Mouse (Mus musculus): Measurements from ENCODE around the gene Tnfrsf19. TPM values are rescaled to one million over a fixed set of nuclear protein-coding genes. Genes with fewer than 3 reads are reported as not detected.

The Tnfrsf19 gene
- polyA plus RNA-seq, 1 experiment from 2014 or later = 15.5 TPM

DNA sequence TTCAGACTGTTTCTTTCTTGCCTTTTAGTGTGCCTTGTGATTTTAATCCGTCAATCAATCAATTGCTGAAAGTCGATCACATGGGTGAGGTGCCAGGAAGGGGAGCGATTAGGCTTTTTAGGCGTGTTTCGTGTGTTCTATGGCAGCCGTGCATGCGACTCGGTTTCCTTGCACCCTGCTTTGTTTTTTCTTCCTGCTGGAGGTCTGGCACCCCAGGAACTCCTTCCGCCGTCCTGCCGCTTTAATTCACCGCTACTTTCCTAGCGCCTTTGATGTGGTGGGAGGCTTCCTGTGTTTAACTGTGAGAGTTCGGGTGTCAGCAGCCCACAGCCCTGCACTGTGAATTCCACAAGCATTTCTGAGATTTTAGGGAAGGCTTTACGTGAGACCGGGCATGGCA is 10.2 kb upstream of the Tnfrsf19 start:
- H3K4me3 ChIP-seq (ENCODE audit: low read depth, low read length) = peak overlapping the region; percentile 26; the same call in 1 of the 2 replicates
- H3K9me3 ChIP-seq (ENCODE audit: control insufficient read depth, low read length) = no peaks in the 10 kb centered on the region
- ATAC-seq (replicated peaks; ENCODE audit: low FRiP score) (no peak), DNase-seq (ENCODE audit: low spot score) (no peak)
- under 1% methylated on average over 16 of the region's 16 CpGs for WGBS
- no peak overlapping the region for H3K27ac ChIP-seq (ENCODE audit: low read depth, low read length)
- no peak overlapping the region for H3K9ac ChIP-seq (ENCODE audit: low read depth, low read length)
- H3K36me3 ChIP-seq (ENCODE audit: control insufficient read depth, insufficient read depth, low read length) = no peaks in the 10 kb centered on the region
- H3K4me2 ChIP-seq = peak overlapping the region; percentile 60
- H3K4me1 ChIP-seq (replicated peaks; ENCODE audit: control insufficient read depth, insufficient read depth, low read length) = peaks cover 6% of the 10 kb centered on the region; the same call in 1 of the 2 replicates
- H3K27me3 ChIP-seq (replicated peaks; ENCODE audit: control insufficient read depth, insufficient read depth, low read length) = peaks cover 30% of the 10 kb centered on the region

DNA sequence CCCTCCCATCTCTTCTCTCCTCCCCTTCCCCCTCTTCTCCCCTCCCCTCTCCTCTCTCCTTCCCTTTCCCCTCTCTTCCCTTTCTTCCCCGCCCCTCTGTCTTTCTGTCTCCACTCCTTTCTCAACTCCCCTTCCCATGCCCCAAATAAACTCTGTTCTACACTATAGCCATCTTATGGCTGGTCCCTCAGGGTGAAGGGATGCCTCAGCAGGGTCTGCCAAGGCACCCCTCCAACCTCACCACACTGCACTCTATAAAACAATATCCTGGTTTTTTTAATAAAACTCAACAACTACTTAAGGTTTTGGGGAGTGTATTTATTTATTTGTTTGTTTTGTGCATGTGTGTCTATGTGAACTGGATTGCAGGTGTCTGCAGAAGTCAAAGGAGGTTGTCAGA is 9.6 kb upstream of the Tnfrsf19 start:
- H3K4me3 ChIP-seq (ENCODE audit: low read depth, low read length) = no peak overlapping the region
- peak overlapping the region; percentile 60 for H3K4me2 ChIP-seq
- ATAC-seq (replicated peaks; ENCODE audit: low FRiP score) = no peak
- H3K9me3 ChIP-seq (ENCODE audit: control insufficient read depth, low read length) = no peaks in the 10 kb centered on the region
- no peaks in the 10 kb centered on the region for H3K36me3 ChIP-seq (ENCODE audit: control insufficient read depth, insufficient read depth, low read length)
- WGBS = no CpG with 5 or more reads among the region's 1 CpGs
- DNase-seq (ENCODE audit: low spot score) = no peak
- no peak overlapping the region for H3K27ac ChIP-seq (ENCODE audit: low read depth, low read length)
- H3K9ac ChIP-seq (ENCODE audit: low read depth, low read length) = no peak overlapping the region
- H3K27me3 ChIP-seq (replicated peaks; ENCODE audit: control insufficient read depth, insufficient read depth, low read length) = peaks cover 30% of the 10 kb centered on the region
- peaks cover 6% of the 10 kb centered on the region; the same call in 1 of the 2 replicates for H3K4me1 ChIP-seq (replicated peaks; ENCODE audit: control insufficient read depth, insufficient read depth, low read length)

DNA sequence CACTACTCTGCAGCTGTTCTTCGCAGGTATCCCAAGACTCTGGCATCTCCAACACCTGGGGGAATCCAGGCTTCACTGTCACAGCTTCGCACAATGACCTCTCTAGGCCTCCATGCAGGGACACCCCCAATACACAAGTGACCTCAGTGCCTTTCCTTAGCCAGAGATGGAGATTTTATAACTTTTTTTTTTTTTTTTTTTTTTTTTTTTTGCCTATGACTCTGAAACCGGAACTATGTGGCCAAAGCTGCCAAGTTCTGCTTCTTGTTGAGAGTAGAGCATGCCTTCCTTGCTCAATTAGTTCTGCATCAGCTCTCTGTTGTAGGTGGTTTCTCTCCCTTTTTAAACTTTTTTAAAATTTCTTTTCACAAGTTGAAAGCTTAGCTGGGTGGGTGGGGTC is 5.9 kb upstream of the Tnfrsf19 start:
- H3K4me2 ChIP-seq = no peak overlapping the region
- no peaks in the 10 kb centered on the region for H3K36me3 ChIP-seq (ENCODE audit: control insufficient read depth, insufficient read depth, low read length)

DNA sequence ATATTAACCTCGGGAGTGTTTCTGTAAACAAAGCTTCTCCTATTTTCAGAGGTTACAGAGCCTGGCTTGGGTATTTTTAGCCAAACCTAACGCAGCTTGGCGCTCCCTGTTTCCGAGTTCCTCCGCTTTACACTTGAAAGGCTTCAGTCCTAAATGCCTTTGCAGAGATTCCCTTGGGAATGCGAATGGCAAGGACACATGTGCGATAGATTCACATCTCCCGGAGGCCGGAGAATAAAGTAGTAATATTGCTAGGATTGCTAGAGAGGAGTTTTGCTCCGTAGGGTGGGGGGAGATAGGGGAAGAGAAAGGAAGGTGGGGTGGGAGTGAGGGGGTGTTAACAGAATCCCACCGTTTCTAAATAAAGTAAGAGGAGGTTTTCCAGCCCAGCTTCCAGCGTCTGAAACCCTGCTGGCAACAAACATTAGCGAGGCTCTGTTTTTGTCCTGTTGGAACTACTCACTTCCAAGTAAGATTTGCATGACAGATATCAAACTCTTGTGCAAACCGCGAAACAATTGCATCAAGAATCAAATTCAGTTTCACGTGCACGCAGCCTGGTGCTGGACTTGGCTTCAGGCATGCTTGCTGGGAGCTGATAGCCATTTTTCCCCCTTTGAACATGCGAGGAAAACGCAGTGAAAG is 722 bp downstream of the Tnfrsf19 start:
- 4% methylated on average over 19 of the region's 19 CpGs for WGBS
- Histone ChIP-seq H3K9ac (ENCODE audit: low read depth, low read length) (peak overlapping the region; percentile 56), H3K36me3 (ENCODE audit: control insufficient read depth, insufficient read depth, low read length) (no peaks in the 10 kb centered on the region), H3K9me3 (ENCODE audit: control insufficient read depth, low read length) (no peaks in the 10 kb centered on the region), H3K27me3 (replicated peaks; ENCODE audit: control insufficient read depth, insufficient read depth, low read length) (peaks cover 23% of the 10 kb centered on the region), H3K4me2 (peak overlapping the region; percentile 72), H3K4me3 (ENCODE audit: low read depth, low read length) (peak overlapping the region; percentile 47), H3K27ac (ENCODE audit: low read depth, low read length) (peak overlapping the region; percentile 59), H3K4me1 (replicated peaks; ENCODE audit: control insufficient read depth, insufficient read depth, low read length) (no peaks in the 10 kb centered on the region)
- no peak for ATAC-seq (replicated peaks; ENCODE audit: low FRiP score)
- no peak for DNase-seq (ENCODE audit: low spot score)

More for the DNA sequence above, 5.9 kb upstream of the Tnfrsf19 start:
- no peak for DNase-seq (ENCODE audit: low spot score)
- WGBS = 90% methylated on average over 3 of the region's 3 CpGs
- Histone ChIP-seq H3K9ac (ENCODE audit: low read depth, low read length) (no peak overlapping the region), H3K9me3 (ENCODE audit: control insufficient read depth, low read length) (no peaks in the 10 kb centered on the region), H3K4me3 (ENCODE audit: low read depth, low read length) (no peak overlapping the region), H3K4me1 (replicated peaks; ENCODE audit: control insufficient read depth, insufficient read depth, low read length) (peaks cover 6% of the 10 kb centered on the region; the same call in 1 of the 2 replicates), H3K27ac (ENCODE audit: low read depth, low read length) (no peak overlapping the region), H3K27me3 (replicated peaks; ENCODE audit: control insufficient read depth, insufficient read depth, low read length) (peaks cover 23% of the 10 kb centered on the region)
- ATAC-seq (replicated peaks; ENCODE audit: low FRiP score) = no peak

DNA sequence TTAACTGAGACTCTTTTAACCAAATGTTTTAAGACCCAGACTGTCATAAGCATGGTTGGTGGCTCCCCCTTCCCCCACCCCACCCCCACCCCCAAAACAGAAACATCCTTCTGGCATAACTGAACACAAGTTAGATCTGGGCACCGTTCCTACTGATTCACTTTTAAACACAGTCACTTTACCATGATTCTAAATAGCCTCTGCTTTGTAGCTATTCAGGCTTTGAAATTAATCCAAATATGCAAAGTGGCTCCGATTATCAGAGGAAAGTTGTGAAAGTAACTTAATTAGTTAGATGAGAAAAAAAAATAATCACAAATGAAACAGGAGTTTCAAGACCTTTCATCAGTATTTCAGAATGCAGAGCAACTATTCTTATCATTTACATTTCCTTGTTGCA is 2.0 kb downstream of the Tnfrsf19 start:
- 0 out of 2 replicates have a peak overlapping the region, but pooled peaks have one; percentile 0 for H3K4me3 ChIP-seq (ENCODE audit: low read depth, low read length)
- H3K27ac ChIP-seq (ENCODE audit: low read depth, low read length) = no peak overlapping the region
- peak overlapping the region; percentile 72 for H3K4me2 ChIP-seq
- no peaks in the 10 kb centered on the region for H3K9me3 ChIP-seq (ENCODE audit: control insufficient read depth, low read length)
- DNase-seq (ENCODE audit: low spot score) (no peak), ATAC-seq (replicated peaks; ENCODE audit: low FRiP score) (no peak)
- no peaks in the 10 kb centered on the region for H3K36me3 ChIP-seq (ENCODE audit: control insufficient read depth, insufficient read depth, low read length)
- H3K9ac ChIP-seq (ENCODE audit: low read depth, low read length) = no peak overlapping the region
- no peaks in the 10 kb centered on the region for H3K4me1 ChIP-seq (replicated peaks; ENCODE audit: control insufficient read depth, insufficient read depth, low read length)
- peaks cover 23% of the 10 kb centered on the region for H3K27me3 ChIP-seq (replicated peaks; ENCODE audit: control insufficient read depth, insufficient read depth, low read length)
- WGBS = 42% methylated on average over 2 of the region's 2 CpGs

DNA sequence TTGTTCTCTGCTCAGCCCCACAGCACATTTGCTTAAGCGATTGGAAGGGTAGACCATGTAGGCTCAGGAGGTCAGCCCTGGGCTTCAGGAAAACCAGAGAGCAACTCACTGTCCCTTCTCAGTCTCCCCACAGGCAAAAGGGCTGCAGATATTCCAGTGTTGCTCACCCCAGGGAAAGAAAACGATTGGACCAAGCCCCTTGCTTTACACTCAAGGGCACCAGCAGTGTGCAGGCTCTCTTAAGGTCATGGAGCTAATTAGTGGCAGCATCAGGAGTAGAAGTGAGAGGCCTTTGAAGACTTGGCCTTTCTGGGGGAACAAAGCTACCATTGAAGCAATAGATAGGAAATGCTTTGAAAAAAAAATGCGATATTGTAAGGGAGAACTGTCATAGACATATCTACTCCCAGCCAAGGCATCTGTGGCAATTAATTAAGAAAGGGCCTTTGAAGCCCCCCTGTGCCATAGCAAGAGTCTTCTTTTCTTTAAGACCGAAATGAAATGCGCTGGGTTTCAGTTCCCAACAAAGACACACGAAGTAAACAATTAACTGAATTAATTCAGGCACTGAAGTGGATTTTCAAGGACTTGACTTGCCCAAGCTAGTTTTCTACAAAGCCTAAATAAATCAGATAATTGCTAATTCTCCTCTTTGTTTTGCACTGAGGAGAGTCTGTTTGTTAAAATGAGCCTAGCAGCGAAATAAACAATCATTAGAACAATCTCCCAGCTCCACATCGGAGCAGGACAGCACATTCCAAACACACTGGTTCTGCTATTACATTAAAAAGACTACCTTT is 2.6 kb downstream of the Tnfrsf19 start:
- 37% methylated on average over 8 of the region's 8 CpGs for WGBS
- DNase-seq (ENCODE audit: low spot score) = no peak
- Histone ChIP-seq H3K4me2 (peak overlapping the region; percentile 72), H3K9ac (ENCODE audit: low read depth, low read length) (no peak overlapping the region), H3K27me3 (replicated peaks; ENCODE audit: control insufficient read depth, insufficient read depth, low read length) (peaks cover 23% of the 10 kb centered on the region), H3K27ac (ENCODE audit: low read depth, low read length) (no peak overlapping the region; the same call in 1 of the 2 replicates), H3K36me3 (ENCODE audit: control insufficient read depth, insufficient read depth, low read length) (no peaks in the 10 kb centered on the region), H3K4me1 (replicated peaks; ENCODE audit: control insufficient read depth, insufficient read depth, low read length) (no peaks in the 10 kb centered on the region), H3K9me3 (ENCODE audit: control insufficient read depth, low read length) (no peaks in the 10 kb centered on the region), H3K4me3 (ENCODE audit: low read depth, low read length) (peak overlapping the region; percentile 0; the same call in 1 of the 2 replicates)
- ATAC-seq (replicated peaks; ENCODE audit: low FRiP score) = no peak

DNA sequence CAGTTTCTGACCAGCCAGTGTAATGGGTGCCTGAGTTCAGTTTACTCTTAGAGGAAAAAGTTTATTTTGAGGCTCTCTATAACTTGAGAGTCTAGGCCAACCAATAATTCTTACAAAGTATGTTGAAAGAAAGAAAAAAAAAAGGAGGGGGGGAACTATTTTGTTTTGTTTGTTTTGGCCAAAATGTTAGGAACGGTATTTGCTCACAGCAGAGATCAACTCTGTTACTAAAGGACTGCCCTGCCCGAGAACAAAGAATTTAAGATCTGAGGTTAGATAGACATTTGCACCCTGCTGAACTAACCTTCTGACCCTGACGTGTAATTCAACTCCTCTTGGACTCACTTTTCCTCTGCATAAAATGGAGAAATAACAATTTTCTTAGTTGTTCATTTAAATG is 4.0 kb downstream of the Tnfrsf19 start:
- Histone ChIP-seq H3K27me3 (replicated peaks; ENCODE audit: control insufficient read depth, insufficient read depth, low read length) (peaks cover 20% of the 10 kb centered on the region), H3K4me2 (no peak overlapping the region), H3K4me3 (ENCODE audit: low read depth, low read length) (no peak overlapping the region), H3K4me1 (replicated peaks; ENCODE audit: control insufficient read depth, insufficient read depth, low read length) (no peaks in the 10 kb centered on the region; the same call in 1 of the 2 replicates), H3K36me3 (ENCODE audit: control insufficient read depth, insufficient read depth, low read length) (no peaks in the 10 kb centered on the region), H3K9me3 (ENCODE audit: control insufficient read depth, low read length) (no peaks in the 10 kb centered on the region), H3K9ac (ENCODE audit: low read depth, low read length) (no peak overlapping the region), H3K27ac (ENCODE audit: low read depth, low read length) (no peak overlapping the region)
- ATAC-seq (replicated peaks; ENCODE audit: low FRiP score) (no peak), DNase-seq (ENCODE audit: low spot score) (no peak)
- 51% methylated on average over 3 of the region's 3 CpGs for WGBS

DNA sequence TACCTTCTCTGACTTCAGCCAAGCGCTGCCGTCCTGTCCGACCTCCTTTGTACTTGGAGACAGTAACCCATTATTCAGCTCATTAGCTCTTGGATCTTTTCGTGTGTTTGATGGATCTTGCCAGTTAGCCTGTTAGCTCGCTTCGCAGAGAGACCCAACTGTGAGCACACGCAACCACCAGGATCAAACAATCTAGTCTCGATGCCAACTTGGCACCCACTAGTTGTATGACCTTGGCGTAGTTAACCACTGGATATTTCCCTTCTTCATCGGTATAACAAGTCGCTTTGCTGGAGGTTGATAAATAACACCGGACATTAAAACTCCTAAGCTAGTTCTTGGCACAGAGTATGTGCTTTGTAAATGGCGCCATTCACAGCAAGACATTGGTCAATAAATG is 6.1 kb downstream of the Tnfrsf19 start:
- 92% methylated on average over 13 of the region's 13 CpGs for WGBS
- no peak for DNase-seq (ENCODE audit: low spot score)
- H3K4me1 ChIP-seq (replicated peaks; ENCODE audit: control insufficient read depth, insufficient read depth, low read length) = no peaks in the 10 kb centered on the region; the same call in 1 of the 2 replicates
- no peak overlapping the region for H3K27ac ChIP-seq (ENCODE audit: low read depth, low read length)
- no peak overlapping the region for H3K4me3 ChIP-seq (ENCODE audit: low read depth, low read length)
- H3K27me3 ChIP-seq (replicated peaks; ENCODE audit: control insufficient read depth, insufficient read depth, low read length) = no peaks in the 10 kb centered on the region; the same call in 1 of the 2 replicates
- no peak overlapping the region for H3K9ac ChIP-seq (ENCODE audit: low read depth, low read length)
- ATAC-seq (replicated peaks; ENCODE audit: low FRiP score) = no peak
- H3K36me3 ChIP-seq (ENCODE audit: control insufficient read depth, insufficient read depth, low read length) = no peaks in the 10 kb centered on the region
- no peak overlapping the region for H3K4me2 ChIP-seq
- no peaks in the 10 kb centered on the region for H3K9me3 ChIP-seq (ENCODE audit: control insufficient read depth, low read length)
